Mouse (Mus musculus) thymus, postnatal 25 days (tissue): ENCODE results near the gene Anapc11.
A peak's percentile ranks its signal among the peaks of the same experiment; 100 is the strongest.

Experiments used
- DNase-seq: peaks from one replicate; pipeline ENCODE4 v3.0.0; 2022

Gene Anapc11

DNA sequence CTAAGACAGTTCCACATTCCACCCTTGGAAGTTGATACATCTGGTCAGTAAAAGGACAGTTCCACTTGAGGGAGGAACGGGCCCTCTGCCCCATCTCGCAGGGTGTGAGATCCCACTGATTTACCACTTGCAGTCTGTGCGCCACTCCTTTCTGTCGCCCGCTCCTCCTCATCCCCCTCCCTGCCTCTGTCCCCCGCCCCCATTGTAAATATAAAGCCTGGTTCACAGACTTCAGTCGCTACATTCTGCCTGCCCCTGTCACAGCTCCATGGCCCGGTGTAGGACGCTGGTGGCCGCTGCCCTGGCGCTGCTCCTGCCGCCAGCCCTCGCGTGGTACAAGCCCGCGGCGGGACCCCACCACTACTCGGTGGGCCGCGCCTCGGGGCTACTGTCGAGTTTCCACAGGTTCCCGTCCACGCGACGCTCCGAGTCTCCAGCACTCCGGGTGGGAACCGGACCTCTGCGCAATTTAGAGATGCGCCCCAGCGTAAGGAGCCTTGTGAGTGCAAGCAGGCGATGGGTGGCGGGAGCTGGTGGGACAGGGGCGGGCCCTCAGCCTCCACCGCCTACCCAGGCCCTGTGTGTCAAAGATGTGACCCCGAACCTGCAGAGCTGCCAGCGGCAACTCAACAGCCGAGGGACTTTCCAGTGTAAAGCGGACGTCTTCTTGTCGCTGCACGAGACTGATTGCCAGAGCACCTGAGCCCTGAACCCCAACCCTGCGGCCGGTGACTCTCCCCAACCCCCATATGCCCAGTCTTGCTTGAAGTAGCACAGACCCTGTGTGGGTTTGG is 10.2 kb downstream of the Anapc11 start, which contains the start of gene Npb:
Gene Npb (plus strand): TSS at position 237 of the 794 bp plus-strand sequence.
- no peak for DNase-seq

DNA sequence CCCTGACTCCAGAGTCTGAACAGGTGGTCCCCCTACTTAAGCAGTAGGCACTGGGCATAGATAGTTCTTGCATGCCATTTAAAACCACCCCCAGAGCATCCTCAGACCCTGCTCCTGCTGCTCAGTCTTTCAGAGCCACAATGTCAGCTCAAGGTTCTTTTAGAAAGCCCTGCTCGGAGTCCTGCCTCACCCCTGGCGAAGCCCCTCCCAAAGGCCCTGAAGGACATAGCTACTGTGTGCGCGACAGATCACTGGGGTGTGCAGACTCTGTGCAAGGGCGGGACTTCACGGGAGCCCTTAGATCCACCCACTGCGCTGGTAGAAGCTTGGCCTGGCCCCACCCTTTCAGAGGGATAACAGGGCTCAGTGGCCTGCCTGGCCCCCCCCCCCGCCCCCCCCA is 11.0 kb downstream of the Anapc11 start:
- no peak for DNase-seq

DNA sequence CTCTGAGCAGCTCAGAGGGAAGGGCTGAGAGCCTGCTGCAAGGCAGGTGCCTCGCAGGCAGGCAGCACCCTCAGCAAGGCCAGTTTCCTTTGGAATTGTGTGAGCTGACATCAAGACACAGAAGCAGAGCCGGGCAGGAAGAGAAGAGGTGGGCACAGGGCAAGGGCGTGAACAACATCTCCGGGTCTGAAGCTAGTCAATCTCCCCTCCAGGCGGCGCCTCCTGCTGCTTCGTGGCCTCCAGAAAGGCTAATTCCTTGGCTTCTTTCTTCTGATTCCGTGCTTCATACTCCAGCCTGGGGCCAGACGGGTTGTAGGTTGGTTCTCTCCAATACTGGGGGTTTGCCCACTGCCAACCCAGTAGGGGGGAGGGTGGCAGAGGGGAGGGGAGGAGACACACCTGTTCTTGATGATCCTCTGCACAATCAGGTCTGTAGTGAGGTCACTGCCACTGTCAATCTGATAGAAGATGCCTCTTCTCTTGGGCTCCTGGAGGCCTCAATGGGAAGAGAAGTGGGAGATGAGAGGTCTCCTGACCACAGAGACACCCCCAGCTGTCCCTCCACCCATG is 12.3 kb downstream of the Anapc11 start:
- no peak for DNase-seq

DNA sequence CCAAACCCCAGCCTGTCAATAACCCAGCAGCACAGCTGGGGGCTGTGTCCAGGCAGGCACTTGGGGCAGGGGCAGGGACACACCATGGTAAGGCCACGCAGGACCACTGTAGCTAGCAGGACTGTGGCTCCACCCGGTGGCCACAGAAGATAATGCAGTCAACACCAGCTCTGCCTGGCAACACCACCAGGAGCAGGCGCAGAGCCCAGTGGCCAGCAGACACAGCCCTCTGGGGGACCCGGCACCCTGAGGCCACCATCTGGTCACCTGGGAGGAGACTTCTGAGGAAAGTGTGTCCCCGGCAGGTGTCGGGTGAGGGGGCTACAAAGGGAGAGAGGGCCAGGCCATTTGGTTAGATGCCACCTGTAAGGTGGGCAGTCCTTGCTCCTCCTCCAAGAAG is 14.5 kb downstream of the Anapc11 start:
- DNase-seq = peak; percentile 79

DNA sequence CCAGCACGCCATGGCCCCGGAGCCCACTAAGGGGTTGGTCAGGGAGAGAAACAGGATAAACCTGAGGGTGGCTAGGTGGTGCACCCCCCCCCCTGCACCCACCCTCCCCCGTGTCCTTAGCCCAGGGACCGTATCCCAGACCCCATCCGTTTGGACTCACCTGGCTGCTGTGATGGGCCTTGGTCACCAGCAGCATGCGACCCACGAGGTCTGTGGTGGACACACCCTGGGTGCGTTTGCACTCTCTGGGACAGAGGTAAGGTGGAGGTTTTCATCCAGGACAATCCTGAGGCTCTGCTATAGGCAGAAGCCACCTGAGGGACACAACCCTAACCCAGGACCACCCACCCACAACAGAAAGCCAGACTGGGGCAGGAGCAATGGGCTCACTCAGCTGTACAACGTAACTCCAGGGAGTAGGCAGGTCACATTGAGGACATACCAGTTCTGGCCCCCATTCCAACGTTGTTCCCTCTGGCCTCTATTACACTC is 15.3 kb downstream of the Anapc11 start:
- no peak for DNase-seq

DNA sequence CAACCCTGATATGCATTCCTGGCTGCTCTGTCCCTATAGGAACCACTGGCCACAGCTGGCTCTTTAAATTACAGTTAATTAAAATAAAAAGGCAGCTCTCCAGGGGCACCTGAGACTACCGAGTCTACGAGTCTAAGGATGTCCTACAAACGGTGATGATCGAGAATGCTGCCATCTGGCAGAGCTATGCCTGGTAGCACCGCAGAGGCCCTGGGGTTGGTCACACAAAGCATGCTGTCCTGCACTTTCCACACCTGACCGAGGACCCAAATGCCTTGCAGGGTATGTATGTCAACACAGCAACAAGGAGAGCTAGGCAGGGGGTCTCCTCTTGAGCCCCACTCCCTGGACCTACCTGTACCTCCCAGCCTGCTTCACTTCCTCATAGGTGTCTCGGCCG is 15.8 kb downstream of the Anapc11 start:
- DNase-seq = no peak

DNA sequence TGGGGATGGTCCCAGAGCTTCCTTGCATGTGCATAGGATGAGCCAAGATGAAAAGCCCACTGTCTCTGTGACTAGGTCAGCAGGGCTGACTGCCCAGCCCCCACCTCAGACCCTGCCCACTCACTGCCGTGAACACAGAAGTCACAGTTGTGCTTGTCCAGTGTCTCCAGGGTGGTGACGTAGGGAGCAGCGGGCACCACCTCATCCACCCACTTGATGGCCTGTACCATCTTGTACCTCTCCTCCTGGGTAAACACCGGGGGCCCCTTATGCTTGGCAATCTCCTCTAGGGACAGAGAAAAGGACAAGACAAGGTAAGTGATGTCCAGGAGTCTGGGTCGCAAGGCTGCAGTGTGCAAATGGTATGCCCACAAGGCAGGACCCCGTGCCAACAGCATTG is 16.9 kb downstream of the Anapc11 start:
- no peak for DNase-seq

DNA sequence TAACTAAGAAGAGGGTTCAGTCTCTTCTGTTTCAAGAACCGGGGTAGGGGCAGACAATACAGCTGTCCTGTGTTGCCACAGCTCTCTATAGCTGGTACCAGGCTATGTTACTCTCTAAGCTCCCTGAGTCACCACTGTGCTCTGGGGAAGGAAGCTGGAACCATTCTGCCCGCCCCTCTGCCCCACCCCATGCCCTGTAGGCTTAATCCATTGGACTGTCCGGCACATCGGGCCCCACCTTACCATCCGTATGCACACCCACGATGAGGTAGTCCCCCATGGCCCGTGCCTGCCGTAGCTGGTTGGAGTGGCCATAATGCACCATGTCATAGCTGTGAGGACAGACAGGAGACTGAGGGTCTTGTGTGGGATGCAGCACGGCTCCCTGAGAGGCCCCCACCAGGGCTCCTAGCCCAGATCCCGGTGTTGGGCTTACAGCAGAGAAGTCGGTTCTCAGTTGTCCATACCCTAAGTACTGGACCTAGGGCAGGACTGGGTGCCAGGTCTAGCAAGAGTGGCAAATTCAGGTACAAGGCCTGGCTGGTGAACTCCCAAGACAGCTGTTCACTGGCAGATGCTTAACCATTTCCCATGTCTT is 17.5 kb downstream of the Anapc11 start:
- DNase-seq = no peak

DNA sequence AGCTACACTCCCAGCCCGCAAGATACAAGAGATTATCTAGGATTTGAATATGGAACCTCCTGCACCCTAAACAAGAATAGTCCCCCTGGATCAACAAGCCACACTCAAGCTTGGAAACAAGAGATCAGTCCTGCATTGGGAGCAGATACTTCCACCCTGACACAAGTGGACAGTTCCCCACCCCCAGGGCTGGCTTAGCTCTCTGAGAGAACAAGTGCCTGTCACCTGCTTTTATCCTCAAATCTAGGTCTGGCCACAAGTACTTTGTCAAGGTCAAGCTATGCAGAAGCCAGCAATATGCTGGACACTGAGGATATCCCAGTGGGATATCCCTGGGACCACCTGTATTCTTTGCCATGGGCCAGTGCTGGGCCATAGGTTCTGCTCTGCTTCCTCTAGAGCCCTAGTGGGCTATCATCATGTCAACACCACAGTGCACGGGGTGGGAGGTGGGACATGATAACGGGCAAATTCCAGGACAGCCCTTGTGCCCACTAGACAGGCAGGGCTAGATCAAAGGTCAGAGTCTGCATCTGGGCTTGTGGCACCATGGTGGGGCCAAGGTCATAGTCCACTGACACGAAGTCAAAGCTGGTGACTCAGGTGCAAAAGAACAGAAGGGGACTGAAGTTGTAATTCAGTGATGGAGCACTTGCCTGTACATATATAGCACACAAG is 18.5 kb downstream of the Anapc11 start:
- no peak for DNase-seq

DNA sequence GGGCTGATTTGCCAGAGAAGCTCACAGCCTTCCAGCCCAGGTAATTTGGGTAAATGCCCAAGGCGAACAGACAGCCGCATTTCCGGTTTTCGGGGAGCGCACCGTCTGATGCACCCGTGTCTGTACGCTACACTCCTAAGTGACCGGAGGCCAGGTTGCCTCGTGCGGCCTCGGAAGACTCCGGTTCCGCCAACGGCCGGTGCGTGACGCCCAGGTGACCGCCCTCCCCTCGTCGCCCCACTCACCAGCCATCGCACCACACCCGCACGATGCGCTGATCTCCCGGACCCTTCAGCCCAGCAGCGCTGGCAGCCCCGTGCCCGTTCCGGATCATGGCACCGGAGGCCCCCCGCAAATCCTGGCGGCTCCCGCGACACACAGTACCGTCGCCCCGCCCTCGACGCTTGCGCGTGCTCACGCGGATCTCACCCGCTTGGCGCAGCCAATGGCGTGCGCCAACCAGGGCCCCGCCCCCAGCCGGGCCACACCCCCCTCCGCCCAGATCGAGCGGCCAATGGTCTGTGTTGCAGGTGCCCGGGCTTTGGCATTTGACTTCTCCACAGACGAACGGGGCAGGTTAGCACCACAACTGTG is 19.4 kb downstream of the Anapc11 start, which contains the start of gene Pcyt2:
Gene Pcyt2 (minus strand): TSS at position 418 of the 594 bp plus-strand sequence.
- peak; percentile 95 for DNase-seq

DNA sequence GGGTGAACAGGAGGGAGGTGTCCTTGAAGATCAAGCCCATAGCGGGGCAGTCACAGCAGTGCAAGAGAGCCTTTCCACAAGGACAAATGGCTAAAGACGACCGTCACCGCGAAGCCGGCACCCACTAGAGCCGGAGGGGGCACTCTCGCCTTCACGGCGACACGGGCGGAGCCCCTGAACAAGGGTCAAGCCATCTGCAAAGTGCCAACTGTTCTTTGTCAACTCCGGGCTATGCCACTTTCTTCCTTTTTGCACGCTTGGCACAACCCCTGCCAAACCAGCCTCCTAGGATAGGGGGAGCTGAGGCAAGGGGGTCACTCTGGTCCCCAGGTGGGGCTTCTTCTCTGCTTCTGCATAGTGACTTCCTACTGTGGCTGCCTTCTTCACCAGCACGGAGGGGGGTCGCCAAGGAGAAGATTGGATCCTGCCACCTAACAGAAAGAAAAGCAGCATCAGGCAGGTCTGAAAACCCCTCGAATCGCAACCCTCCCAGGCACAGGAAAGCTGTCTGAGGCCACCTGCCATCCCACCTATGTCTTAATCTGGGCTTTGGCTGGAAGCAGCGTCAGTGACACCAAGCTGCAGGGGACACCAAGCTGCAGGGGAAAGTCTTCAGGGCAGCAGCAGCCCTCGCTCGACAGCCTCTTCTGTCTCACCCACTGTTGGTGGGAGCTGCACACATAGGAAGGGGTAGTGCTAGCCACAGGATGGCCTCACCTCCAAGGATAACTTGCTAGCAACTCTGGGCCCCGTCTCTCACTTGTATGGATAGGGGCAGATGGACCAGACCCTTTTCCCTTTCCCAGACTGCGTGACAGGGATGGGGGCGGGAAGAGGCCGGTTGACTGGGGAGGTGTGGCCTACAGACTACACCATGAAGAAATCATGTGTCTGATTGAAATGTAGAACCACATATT is 20.7 kb downstream of the Anapc11 start:
- no peak for DNase-seq

DNA sequence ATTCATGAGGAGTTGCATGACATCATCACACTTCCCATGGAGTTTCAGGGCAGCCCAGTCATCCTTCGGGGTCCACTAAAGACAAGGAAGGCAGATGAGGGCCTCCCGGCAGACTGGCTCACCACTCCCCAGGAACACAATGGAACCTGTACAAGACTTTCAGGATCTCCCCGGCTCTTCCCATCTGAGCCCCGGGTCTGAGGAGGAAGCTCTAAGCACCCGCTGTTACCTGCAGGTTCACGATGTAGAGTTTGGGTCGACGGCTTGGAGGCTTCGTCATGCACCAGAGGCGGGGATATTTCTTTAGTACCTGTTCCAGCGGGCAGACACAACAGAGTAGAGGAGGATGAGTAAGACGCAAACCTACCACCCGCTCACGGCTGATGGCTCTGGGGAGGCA is 22.0 kb downstream of the Anapc11 start:
- DNase-seq = no peak

DNA sequence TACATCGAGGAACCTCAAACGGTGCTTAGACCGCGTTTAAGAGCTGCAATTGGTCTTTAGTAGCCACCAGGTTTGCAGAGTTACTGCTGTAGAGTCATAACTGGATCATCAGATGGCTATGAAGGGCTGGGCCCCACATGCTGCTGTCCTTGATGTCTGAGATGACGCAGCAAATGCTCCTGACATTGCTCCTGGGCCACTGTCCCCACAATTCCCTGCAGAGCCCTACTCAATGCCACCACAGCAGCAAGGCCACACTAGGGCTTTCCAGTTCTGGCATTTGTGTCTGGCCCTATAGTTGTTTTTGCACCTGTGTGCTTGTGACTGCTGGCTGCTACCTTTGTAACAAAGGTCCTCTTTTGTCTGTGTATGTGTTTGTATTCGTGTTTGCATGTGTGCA is 24.6 kb downstream of the Anapc11 start:
- no peak for DNase-seq

DNA sequence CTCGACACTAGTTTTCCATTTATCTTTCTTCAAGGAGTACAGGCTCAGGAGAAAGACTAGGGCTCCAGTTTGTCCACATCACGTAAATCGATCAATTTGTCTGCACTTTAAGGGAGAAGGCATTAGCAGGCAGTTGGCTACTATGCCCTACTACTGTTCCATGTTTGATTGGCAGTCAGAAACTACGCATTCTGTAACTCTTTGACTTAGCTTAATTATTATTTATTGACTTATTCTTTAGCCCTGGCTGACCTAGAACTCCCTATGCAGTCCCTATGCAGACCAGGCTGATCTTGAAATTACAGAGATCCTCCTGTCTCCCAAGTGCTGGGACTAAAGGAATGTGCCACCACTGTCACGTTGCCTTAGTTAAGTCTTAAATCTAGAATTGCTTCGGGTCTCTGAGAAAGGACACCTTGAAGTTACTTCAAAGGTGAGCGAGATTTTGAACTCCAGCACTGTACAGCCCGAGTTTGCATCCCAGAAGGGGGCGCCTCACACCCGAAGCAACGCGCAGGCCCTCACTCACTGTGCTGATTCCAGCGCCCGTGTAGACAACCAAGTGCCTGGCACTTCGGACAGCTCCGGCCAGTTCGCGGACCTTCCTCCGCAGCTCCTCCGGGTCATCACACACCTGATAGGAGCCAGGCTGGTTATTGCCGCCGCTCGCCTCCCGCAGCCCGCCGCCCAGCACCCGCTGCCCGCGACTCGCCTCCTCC is 25.9 kb downstream of the Anapc11 start:
- peak; percentile 83 for DNase-seq

DNA sequence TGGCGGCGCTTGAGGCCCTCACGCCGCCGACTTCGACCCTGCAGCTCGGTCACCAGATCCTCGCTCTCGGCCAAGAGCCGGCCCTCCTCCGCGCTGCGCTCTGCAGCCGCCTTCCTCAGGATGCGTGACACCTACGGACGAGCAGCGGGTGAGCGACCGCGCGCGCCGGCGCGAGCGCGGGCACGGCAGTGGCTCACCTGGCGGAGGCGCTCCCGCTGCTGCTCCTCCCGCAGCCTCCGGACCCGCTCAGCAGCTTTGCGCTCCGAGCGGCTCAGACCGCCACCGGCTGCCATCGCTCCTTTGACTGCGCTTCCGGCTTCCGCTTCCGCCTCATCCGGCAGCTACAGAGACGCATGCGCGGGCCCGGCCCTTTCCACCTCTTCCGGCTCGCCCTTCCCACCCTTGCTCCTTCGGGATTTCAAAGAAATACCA is 26.5 kb downstream of the Anapc11 start:
- peak; percentile 88 for DNase-seq

DNA sequence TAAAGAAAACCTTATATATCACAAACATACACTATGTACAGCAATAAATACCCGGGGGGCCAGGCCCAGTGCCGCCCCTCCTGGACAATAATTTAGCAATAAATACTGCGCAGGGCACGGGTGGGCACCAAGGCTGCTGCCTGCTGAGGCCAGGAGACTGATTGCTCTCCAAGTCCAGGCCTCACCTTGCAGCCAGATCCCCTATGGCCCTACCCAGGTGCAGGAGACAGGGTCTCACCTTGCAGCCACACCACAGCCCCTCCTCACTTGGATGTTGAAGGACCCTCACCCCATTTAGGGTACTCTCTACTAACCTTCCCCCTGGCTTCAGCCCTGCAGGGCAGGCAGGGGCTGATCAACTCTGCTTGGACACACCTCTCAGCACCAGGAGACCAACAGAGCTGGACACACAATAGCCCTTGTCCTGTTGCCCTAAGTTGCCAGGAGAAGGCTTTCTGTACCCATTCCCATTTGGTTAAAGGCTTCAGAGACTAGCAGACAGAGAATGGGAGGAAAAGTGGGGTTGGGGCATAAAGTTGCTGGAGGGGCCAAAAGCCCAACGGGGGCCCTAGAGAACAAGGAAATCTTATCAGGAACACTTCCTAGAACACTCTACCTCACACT is 27.0 kb downstream of the Anapc11 start, which contains the start of gene Sirt7:
Gene Sirt7 (minus strand): TSS at position 89 of the 624 bp plus-strand sequence.
- no peak for DNase-seq

DNA sequence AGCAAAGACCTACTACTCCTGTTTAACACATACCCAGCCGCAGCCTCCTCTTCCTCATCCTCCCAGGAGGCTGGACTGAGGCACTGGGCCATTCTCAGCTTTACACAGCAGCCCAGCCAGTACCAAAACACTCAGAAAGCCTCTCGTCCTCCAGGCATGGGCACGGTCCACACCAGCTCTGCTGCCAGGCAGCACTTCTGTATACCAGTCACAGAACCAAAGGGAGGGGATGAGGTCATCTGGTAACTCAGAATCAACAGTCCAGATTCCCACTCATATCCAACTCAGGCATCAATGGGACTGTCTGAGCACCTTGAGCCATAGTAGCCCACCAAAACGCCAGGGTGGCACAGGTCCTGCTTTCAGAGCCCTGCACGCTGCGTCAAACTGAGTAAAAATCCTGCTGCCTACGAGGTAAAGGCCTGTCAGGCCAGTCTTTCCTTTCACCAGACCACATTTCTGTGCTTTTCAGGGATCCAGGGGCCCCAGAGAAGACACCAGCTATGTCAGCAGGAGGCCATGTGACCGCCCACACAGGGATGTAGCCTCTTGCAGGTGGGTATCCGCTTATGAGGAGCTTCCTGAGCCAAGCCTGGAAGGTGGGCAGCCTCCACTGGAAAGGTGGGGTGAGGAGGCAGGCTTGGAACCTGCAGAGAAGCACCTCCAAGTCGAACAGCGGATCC is 28.7 kb downstream of the Anapc11 start:
- DNase-seq = no peak

DNA sequence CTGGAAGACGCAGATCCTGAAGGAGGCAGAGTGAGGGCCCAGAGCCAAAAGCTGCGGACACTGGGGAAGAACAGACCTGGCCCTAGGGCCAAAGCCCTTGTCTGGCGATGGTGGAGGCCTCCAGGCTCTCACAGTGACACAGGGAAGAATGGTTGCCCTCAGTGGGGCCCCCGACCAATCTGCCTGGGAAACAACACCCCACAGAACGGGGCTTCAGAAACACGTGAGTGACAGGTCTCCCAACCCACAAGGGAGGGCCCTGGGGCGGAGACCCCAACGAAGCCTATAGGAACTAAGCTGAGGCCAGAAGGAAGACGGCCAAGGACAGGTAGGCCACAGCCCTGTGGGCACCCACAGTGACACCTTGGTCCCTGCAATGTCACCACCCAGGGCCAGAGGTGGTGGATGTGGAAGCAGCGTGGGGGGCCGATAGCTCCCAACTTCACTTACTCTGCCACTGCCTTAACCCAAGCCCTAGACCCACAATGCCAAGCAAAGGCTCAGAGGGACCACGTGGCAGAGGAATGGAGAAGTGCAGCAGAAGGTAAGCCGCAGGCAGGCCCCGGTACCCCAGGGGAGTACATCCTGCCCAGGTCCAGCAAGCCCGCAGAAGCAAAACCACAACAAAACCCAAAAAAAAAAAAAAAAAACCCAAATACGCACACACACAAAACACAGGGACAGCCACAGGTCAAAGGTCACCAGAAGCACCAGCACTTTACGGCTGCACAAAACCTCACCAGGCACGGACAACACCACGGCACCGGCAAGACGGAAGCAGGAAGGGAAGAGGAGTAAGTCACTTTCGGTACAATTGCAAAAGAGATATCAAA is 29.5 kb downstream of the Anapc11 start:
- peak; percentile 72 for DNase-seq
